Comparison of ENCODE assay signal across 23 mouse cellular contexts in genomic region chr14:60868325-60868724, GRCm38 (mm10).
DNase-seq lines count a peak whose midpoint lies in the region; ATAC-seq and TF ChIP-seq lines count a peak whose summit lies in the region.
"Had no signal": no experiment of that assay in that cellular context is flagged by ENCODE, and none has a peak within 500 bp of the region (broad histone marks: within the 10 kb centered on the region; RNA-seq: fewer than 3 reads in every experiment).

No protein-coding gene starts in this region.

- peak; percentile 6 for DNase-seq in embryo, embryonic 10 days (ENCODE audit: low spot score)
- no peak for DNase-seq in embryo, embryonic 11 days
- DNase-seq in forebrain, embryonic 10.5 days (ENCODE audit: extremely low spot score, low spot score) = no peak
- no peak for DNase-seq in forebrain, postnatal 0 days
- peak; percentile 82 for DNase-seq in heart, adult 11 months
- DNase-seq in heart, adult 8-10 months (ENCODE audit: low spot score) = no peak
- no peak for DNase-seq in Muller cell, postnatal 12 days (ENCODE audit: inconsistent ontology term)
- DNase-seq: adrenal gland, adult 8-10 months; adrenal gland, postnatal 14 days; adrenal gland, postnatal 36 days; B cell, adult 2 months; cerebellum, adult 11-12 months; cerebellum, adult 2 months; cerebellum, adult 9-10 months; cerebellum, postnatal 10 days; cerebellum, postnatal 25 days had no signal

- peak overlapping the region; percentile 21; the same call in 1 of the 2 replicates for H3K27ac ChIP-seq in forebrain, embryonic 10.5 days
- no peak overlapping the region for H3K27ac ChIP-seq in forebrain, postnatal 0 days (ENCODE audit: low read depth, low read length)
- H3K27ac ChIP-seq: embryonic facial prominence, embryonic 13.5 days; forebrain, embryonic 12.5 days had no signal

- no peak for ATAC-seq in forebrain, postnatal 0 days
- ATAC-seq: CD4-positive, CD25-positive, alpha-beta regulatory T cell, adult 4 months; forebrain, embryonic 14.5 days; forebrain, embryonic 16.5 days had no signal

- WGBS in forebrain, embryonic 10.5 days = 30% methylated on average over 9 of the region's 9 CpGs
- 27% methylated on average over 9 of the region's 9 CpGs for WGBS in forebrain, postnatal 0 days

- no peaks in the 10 kb centered on the region for H3K27me3 ChIP-seq in forebrain, embryonic 10.5 days (ENCODE audit: poor library complexity, severe bottlenecking)
- H3K27me3 ChIP-seq in forebrain, postnatal 0 days (ENCODE audit: insufficient read depth, low read length) = no peaks in the 10 kb centered on the region
- H3K27me3 ChIP-seq: CH12.LX; embryonic facial prominence, embryonic 13.5 days; forebrain, embryonic 12.5 days had no signal

- H3K9me3 ChIP-seq in forebrain, embryonic 10.5 days = no peaks in the 10 kb centered on the region
- no peaks in the 10 kb centered on the region for H3K9me3 ChIP-seq in forebrain, postnatal 0 days (ENCODE audit: low read length)
- H3K9me3 ChIP-seq: embryonic facial prominence, embryonic 13.5 days; forebrain, embryonic 12.5 days; G1E had no signal

- peaks cover 26% of the 10 kb centered on the region for H3K4me1 ChIP-seq in forebrain, embryonic 10.5 days
- H3K4me1 ChIP-seq in forebrain, postnatal 0 days (ENCODE audit: insufficient read depth) = no peaks in the 10 kb centered on the region

- no peak overlapping the region for H3K9ac ChIP-seq in forebrain, postnatal 0 days
- H3K9ac ChIP-seq: embryonic facial prominence, embryonic 13.5 days; forebrain, embryonic 12.5 days had no signal

- H3K4me3 ChIP-seq in forebrain, embryonic 10.5 days = no peak overlapping the region
- H3K4me3 ChIP-seq in forebrain, postnatal 0 days (ENCODE audit: low read depth, low read length) = no peak overlapping the region
- H3K4me3 ChIP-seq: embryonic facial prominence, embryonic 13.5 days; forebrain, embryonic 12.5 days had no signal

- no peak overlapping the region for H3K4me2 ChIP-seq in forebrain, postnatal 0 days (ENCODE audit: low read depth)
- H3K4me2 ChIP-seq: embryonic facial prominence, embryonic 13.5 days; forebrain, embryonic 12.5 days had no signal

- peaks cover 27% of the 10 kb centered on the region for H3K36me3 ChIP-seq in forebrain, embryonic 10.5 days (replicated peaks)
- H3K36me3 ChIP-seq in forebrain, postnatal 0 days (ENCODE audit: insufficient read depth) = no peaks in the 10 kb centered on the region; the same call in 1 of the 2 replicates

- no peak for TF ChIP-seq CTCF in forebrain, postnatal 0 days (IDR thresholded peaks at IDR 0.05; ENCODE audit: low read depth)

Comparison
In these comparisons a context has a peak if more than half of its experiments do, and no peak if none do; other contexts are left out.
1. DNase-seq: peak in embryo, embryonic 10 days (single experiment) and heart, adult 11 months (single experiment); none in embryo, embryonic 11 days (single experiment), forebrain, embryonic 10.5 days (single experiment), forebrain, postnatal 0 days (single experiment), heart, adult 8-10 months (single experiment) and Muller cell, postnatal 12 days (single experiment).